Mouse (Mus musculus) ES-Bruce4 (cell line): ENCODE results near the gene Rgs3.

Source experiments
- CTCF ChIP-seq: IDR thresholded peaks from one replicate; pipeline ENCODE4 v1.8.1; 2011; ENCODE audit warnings: low read depth, low read length
- EP300 ChIP-seq: IDR thresholded peaks from 2 replicates; pipeline ENCODE4 v1.6.1; 2011; ENCODE audit warnings: low read depth, low read length; ENCODE audit not compliant: insufficient read depth
- POLR2A ChIP-seq: IDR thresholded peaks from one replicate; pipeline ENCODE4 v1.8.1; 2011; ENCODE audit warnings: low read length; ENCODE audit not compliant: insufficient read depth

- TF ChIP-seq CTCF = no peak
- no peak for TF ChIP-seq POLR2A
- no peak for TF ChIP-seq EP300
These were observed 8.7 kb downstream of the Rgs3 start for GRCm38 (mm10) chr4:62568359-62568758.
